Mouse (Mus musculus) testis, adult 2 months (tissue): ENCODE data around the gene Aspm.

Experiments used
- CTCF ChIP-seq: fragments of 200-500 bp; IDR thresholded peaks from 2 replicates; pipeline ENCODE4 v1.5.1; 2012; ENCODE audit warnings: low read depth, mild to moderate bottlenecking, inconsistent platforms, low read length, moderate library complexity; ENCODE audit not compliant: control insufficient read depth, insufficient read depth, insufficient replicate concordance
- POLR2A ChIP-seq: fragments of 200-500 bp; IDR thresholded peaks from 2 replicates; pipeline ENCODE4 v1.6.1; 2012; ENCODE audit warnings: low read depth, mild to moderate bottlenecking, inconsistent platforms, low read length, moderate library complexity; ENCODE audit not compliant: control insufficient read depth

DNA sequence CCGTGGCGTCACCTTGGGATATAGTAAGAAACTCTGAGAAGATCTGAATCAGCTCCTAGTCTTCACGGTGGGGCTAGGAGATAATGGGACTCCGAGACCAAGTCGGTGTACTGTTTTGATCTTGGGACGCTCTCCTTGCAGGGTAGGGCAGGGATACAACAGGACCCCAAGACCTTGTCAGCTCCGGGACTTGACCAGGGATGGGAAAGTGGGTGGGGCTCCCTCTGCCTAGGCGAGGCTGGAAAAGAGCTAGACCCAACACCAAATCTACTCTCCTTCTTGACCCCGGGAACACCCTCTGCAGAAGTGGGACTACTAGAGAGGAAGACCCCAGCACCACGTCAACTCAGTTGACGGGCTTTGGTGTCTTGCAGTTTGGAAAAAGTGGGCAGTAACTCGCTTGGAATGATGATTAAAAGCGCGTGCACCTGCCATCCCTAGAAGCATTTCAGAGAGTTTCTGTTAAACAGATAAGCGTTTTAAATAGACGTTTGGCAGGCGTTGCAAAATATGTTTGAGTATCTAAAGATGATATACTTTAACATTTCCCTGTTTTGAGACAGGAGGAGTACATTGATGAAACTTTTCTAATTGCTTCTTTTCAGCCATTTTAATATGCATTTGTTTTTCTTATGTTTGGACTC, 776 bp downstream of the Aspm start:
- TF ChIP-seq CTCF (no peak), POLR2A (no peak)
